Mouse (Mus musculus) lung, postnatal 0 days (tissue): Measurements from ENCODE around the gene Psmd9.

Source experiments
- CTCF ChIP-seq: IDR thresholded peaks from 2 replicates; pipeline ENCODE4 v1.5.1; 2016; ENCODE audit warnings: antibody characterized with exemption, mild to moderate bottlenecking
- EP300 ChIP-seq: IDR thresholded peaks from 2 replicates; pipeline ENCODE4 v1.6.1; 2016; ENCODE audit warnings: antibody characterized with exemption, mild to moderate bottlenecking, control low read depth

DNA sequence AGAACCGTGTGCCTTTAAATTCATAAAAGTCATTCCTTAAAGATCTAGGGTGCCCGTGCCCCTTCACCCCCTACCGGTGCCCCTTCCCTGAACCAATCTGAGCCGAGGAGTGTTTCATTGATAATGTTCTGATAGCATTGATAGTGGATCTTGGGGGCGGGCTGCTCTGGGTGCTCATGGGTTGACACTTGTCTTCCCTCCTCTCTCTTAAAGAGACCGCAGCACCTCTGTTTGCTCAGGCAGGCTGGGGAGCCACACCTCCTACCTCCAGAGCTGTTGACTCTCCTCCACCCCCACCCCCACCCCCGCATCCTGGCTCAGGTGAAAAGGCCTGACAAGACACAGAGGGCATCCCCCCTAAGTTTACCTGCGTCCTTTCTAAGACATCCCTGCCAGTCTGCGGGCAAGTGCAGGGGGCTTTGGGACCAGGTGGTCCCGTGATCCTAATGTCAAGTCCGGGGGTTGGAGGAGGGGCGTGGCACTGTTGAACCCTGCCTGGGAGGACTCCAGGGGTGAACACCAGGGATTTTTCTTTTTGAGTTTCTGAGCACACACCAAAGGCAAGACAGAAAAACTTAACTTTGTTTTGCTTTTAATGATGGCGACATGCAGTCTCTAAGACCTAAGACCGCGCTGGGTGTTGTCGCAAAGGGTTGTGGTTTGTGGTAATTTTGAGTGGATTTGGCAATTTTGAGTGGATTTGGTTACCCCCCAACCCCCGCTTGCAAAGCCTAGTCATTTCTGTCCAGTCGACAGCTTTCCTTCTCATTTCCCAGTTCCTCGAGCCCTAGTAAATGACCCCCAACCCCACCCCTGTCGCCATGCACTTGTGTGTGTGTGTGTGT, 24.2 kb upstream of the Psmd9 start:
- TF ChIP-seq CTCF (no peak), EP300 (no peak)
